Mouse (Mus musculus): ENCODE measurements at regions not wholly inside any gene's neighbourhood (a gene's known extent, or its start where the extent isn't known, plus 50 kb on each side); places are given as distances from the start of the nearest gene placed in this dataset.
"Not testable (repeated sequence)": the region's sequence is repeated elsewhere in the genome, so short reads cannot be mapped to it uniquely, and the experiment has no call there.

DNA sequence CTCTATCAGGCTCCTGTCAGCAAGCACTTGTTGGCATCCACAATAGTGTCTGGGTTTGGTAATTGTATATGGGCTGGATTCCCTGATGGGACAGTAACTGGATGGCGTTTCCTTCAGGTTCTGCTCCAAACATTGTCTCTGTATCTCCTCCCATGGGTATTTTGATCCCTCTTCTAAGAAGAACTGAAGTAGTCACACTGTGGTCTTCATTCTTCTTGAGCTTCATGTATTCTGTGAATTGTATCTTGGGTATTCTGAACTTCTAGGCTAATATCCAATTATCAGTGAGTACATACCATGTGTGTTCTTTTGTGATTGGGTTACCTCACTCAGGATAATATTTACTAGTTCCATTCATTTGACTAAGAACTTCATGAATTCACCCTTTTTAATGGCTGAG is 119.2 kb upstream of the Gm21119 start:
- ATAC-seq (ENCODE audit: insufficient read depth); H3K9me3 ChIP-seq (ENCODE audit: control insufficient read depth, low read length); H3K4me3 ChIP-seq (ENCODE audit: insufficient read depth in 1 of 2, low read depth in 2 of 2, low read length in 2 of 2); H3K36me3 ChIP-seq (replicated peaks; ENCODE audit: control insufficient read depth, insufficient read depth, low read depth); H3K27ac ChIP-seq; H3K4me2 ChIP-seq (ENCODE audit: low read depth); DNase-seq (ENCODE audit: low read depth in 3 of 3, low spot score in 3 of 3); H3K27me3 ChIP-seq (ENCODE audit: control insufficient read depth, insufficient read depth, low read length); H3K9ac ChIP-seq (replicated peaks); H3K4me1 ChIP-seq (replicated peaks; ENCODE audit: control insufficient read depth in 2 of 2, insufficient read depth in 2 of 2, low read length in 1 of 2): not testable (repeated sequence)
- WGBS (ENCODE audit: insufficient replicate concordance): no CpG with 5 or more reads among the region's 1 CpGs

DNA sequence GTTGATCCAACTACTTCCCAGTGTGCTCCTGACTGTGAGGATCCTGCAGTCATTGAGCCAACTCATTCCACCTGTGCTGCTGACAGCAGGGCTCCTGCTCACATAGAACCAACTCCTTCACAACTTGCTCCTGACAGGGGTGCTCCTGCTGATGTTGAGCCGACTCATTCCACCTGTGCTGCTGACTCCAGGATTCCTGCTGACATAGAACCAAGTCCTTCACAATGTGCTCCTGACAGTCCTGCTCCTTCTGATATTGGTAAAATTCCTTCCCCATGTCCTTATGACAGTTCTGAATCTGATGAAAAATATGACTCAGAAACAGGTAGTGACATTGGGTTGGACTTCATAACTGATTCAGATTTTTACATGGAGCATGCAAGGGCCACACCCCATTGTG is 100.8 kb upstream of the Gm21119 start:
- H3K4me1 ChIP-seq (replicated peaks; ENCODE audit: control insufficient read depth in 2 of 2, insufficient read depth in 2 of 2, low read length in 1 of 2); H3K4me2 ChIP-seq (ENCODE audit: low read depth); H3K9me3 ChIP-seq (ENCODE audit: control insufficient read depth, low read length); H3K27ac ChIP-seq; H3K27me3 ChIP-seq (ENCODE audit: control insufficient read depth, insufficient read depth, low read length); ATAC-seq (ENCODE audit: insufficient read depth); H3K9ac ChIP-seq (replicated peaks); H3K36me3 ChIP-seq (replicated peaks; ENCODE audit: control insufficient read depth, insufficient read depth, low read depth); DNase-seq (ENCODE audit: low read depth in 3 of 3, low spot score in 3 of 3); H3K4me3 ChIP-seq (ENCODE audit: insufficient read depth in 1 of 2, low read depth in 2 of 2, low read length in 2 of 2): not testable (repeated sequence)
- 45% methylated on average over 1 of the region's 1 CpGs for WGBS (ENCODE audit: insufficient replicate concordance)

DNA sequence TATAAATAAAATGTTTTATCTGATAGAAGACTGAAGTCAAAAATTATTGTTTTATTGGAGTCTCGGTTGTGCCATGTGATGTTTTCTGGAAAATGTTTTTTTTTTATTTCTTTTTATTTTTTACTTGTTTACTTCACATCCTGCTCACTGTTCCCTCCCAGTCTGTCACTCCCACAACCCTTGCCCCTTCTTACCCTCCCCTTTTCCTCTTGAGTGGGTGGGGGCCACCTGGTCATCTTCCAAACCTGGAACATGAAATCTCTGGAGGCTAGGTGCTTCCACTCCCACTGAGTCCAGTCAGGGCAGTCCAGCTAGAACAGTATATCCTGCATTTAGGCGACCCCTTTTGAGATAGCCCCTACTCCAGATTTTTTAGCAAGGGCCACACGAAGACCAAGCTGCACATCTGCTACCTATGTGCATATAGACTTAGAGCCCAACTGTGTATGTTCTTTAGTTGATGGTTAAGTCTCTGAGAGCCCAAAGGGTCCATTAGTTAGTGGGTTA is 98.3 kb upstream of the Gm21119 start:
- WGBS (ENCODE audit: insufficient replicate concordance): 43% methylated on average over 2 of the region's 3 CpGs
- H3K4me3 ChIP-seq (ENCODE audit: insufficient read depth in 1 of 2, low read depth in 2 of 2, low read length in 2 of 2); H3K27ac ChIP-seq; ATAC-seq (ENCODE audit: insufficient read depth); H3K4me1 ChIP-seq (replicated peaks; ENCODE audit: control insufficient read depth in 2 of 2, insufficient read depth in 2 of 2, low read length in 1 of 2); H3K9me3 ChIP-seq (ENCODE audit: control insufficient read depth, low read length); H3K27me3 ChIP-seq (ENCODE audit: control insufficient read depth, insufficient read depth, low read length); H3K9ac ChIP-seq (replicated peaks); H3K36me3 ChIP-seq (replicated peaks; ENCODE audit: control insufficient read depth, insufficient read depth, low read depth); H3K4me2 ChIP-seq (ENCODE audit: low read depth); DNase-seq (ENCODE audit: low read depth in 3 of 3, low spot score in 3 of 3): not testable (repeated sequence)

DNA sequence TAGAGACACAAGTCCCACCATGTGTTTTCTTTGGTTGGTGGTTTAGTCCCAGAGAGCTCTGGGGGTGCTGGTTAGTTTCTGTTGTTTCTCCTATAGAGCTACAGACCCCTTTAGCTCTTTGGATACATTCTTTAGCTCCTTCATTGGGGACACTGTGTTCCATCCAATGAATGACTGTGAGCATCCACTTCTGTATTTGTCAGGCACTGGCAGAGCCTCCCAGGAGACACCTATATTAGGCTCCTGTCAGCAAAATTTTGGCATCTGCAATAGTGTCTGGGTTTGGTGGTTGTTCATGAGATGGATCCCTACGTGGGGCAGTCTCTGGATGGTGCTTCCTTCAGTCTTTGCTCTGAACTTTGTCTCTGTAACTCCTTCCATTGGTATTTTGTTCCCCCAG is 97.2 kb upstream of the Gm21119 start:
- 7% methylated on average over 1 of the region's 1 CpGs for WGBS (ENCODE audit: insufficient replicate concordance)
- not testable (repeated sequence) for H3K9me3 ChIP-seq (ENCODE audit: control insufficient read depth, low read length); H3K27ac ChIP-seq; H3K9ac ChIP-seq (replicated peaks); DNase-seq (ENCODE audit: low read depth in 3 of 3, low spot score in 3 of 3); H3K4me3 ChIP-seq (ENCODE audit: insufficient read depth in 1 of 2, low read depth in 2 of 2, low read length in 2 of 2); H3K4me2 ChIP-seq (ENCODE audit: low read depth); H3K27me3 ChIP-seq (ENCODE audit: control insufficient read depth, insufficient read depth, low read length); H3K36me3 ChIP-seq (replicated peaks; ENCODE audit: control insufficient read depth, insufficient read depth, low read depth); H3K4me1 ChIP-seq (replicated peaks; ENCODE audit: control insufficient read depth in 2 of 2, insufficient read depth in 2 of 2, low read length in 1 of 2); ATAC-seq (ENCODE audit: insufficient read depth)

DNA sequence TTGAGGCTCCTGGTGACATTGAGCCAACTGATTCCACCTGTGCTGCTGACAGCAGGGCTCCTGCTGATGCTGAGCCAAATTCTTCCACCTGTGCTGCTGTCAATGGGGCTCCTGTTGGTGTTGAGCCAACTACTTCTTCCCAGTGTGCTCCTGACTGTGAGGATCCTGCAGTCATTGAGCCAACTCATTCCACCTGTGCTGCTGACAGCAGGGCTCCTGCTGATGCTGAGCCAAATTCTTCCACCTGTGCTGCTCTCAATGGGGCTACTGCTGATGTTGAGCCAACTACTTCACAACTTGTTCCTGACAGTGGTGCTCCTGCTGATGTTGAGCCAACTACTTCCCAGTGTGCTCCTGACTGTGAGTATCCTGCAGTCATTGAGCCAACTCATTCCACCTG is 90.2 kb upstream of the Gm21119 start:
- not testable (repeated sequence) for H3K9me3 ChIP-seq (ENCODE audit: control insufficient read depth, low read length); ATAC-seq (ENCODE audit: insufficient read depth); H3K9ac ChIP-seq (replicated peaks); H3K4me1 ChIP-seq (replicated peaks; ENCODE audit: control insufficient read depth in 2 of 2, insufficient read depth in 2 of 2, low read length in 1 of 2); H3K27ac ChIP-seq; H3K4me3 ChIP-seq (ENCODE audit: insufficient read depth in 1 of 2, low read depth in 2 of 2, low read length in 2 of 2); DNase-seq (ENCODE audit: low read depth in 3 of 3, low spot score in 3 of 3); H3K27me3 ChIP-seq (ENCODE audit: control insufficient read depth, insufficient read depth, low read length); H3K4me2 ChIP-seq (ENCODE audit: low read depth); H3K36me3 ChIP-seq (replicated peaks; ENCODE audit: control insufficient read depth, insufficient read depth, low read depth)

DNA sequence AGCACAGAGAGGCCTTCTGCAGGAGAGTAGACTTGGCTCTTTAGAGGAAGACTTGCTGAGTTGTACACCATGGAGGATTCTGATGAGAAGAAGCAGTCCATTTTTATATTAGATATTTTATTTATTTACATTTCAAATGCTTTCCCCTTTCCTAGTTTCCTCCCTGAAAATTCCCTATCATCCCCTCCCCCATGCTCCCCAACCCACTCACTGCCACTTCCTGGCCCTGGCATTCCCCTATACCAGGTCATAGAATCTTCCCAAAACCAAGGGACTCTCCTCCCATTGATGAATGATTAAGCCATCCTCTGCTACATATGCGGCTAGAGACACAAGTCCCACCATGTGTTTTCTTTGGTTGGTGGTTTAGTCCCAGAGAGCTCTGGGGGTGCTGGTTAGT is 85.7 kb upstream of the Gm21119 start:
- H3K36me3 ChIP-seq (replicated peaks; ENCODE audit: control insufficient read depth, insufficient read depth, low read depth); H3K4me2 ChIP-seq (ENCODE audit: low read depth); H3K27ac ChIP-seq; H3K9ac ChIP-seq (replicated peaks); H3K27me3 ChIP-seq (ENCODE audit: control insufficient read depth, insufficient read depth, low read length); H3K4me1 ChIP-seq (replicated peaks; ENCODE audit: control insufficient read depth in 2 of 2, insufficient read depth in 2 of 2, low read length in 1 of 2); H3K4me3 ChIP-seq (ENCODE audit: insufficient read depth in 1 of 2, low read depth in 2 of 2, low read length in 2 of 2); DNase-seq (ENCODE audit: low read depth in 3 of 3, low spot score in 3 of 3); H3K9me3 ChIP-seq (ENCODE audit: control insufficient read depth, low read length); ATAC-seq (ENCODE audit: insufficient read depth): not testable (repeated sequence)
- no CpG with 5 or more reads among the region's 1 CpGs for WGBS (ENCODE audit: insufficient replicate concordance)

DNA sequence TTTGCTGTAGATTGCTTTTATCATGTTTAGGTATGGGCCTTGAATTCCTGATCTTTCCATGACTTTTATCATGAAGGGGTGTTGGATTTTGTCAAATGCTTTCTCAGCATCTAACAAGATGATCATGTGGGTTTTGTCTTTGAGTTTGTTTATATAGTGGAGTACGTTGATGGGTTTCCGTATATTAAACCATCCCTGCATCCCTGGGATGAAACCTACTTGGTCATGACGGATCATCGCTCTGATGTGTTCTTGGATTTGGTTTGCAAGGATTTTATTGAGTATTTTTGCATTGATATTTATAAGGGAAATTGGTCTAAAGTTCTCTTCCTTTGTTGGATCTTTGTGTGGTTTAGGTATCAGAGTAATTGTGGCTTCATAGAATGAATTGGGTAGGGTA is 75.7 kb upstream of the Gm21119 start:
- not testable (repeated sequence) for H3K9me3 ChIP-seq (ENCODE audit: control insufficient read depth, low read length); H3K4me3 ChIP-seq (ENCODE audit: insufficient read depth in 1 of 2, low read depth in 2 of 2, low read length in 2 of 2); ATAC-seq (ENCODE audit: insufficient read depth); H3K9ac ChIP-seq (replicated peaks); H3K27me3 ChIP-seq (ENCODE audit: control insufficient read depth, insufficient read depth, low read length); H3K27ac ChIP-seq; H3K4me2 ChIP-seq (ENCODE audit: low read depth); DNase-seq (ENCODE audit: low read depth in 3 of 3, low spot score in 3 of 3); H3K4me1 ChIP-seq (replicated peaks; ENCODE audit: control insufficient read depth in 2 of 2, insufficient read depth in 2 of 2, low read length in 1 of 2); H3K36me3 ChIP-seq (replicated peaks; ENCODE audit: control insufficient read depth, insufficient read depth, low read depth)
- 68% methylated on average over 4 of the region's 4 CpGs for WGBS (ENCODE audit: insufficient replicate concordance)

DNA sequence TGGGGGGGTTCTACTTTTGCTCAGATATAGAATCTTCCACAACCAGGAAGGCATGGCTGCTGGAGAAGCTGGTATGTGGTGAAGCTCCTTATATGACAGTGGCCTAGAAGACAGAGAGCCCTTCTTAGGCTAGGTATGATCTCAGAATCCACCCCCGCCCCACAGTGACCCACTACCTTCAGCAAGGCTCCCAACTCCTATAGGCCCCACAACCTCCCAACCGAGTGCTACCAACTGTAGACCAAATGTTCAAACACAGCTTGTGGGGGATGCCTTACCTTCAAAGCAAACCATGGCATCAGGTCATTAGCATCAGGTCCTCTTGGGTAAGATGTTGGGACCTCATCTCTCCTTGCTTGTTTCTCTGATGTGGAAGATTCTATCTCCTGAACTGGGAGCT is 70.6 kb upstream of the Gm21119 start:
- not testable (repeated sequence) for H3K4me1 ChIP-seq (replicated peaks; ENCODE audit: control insufficient read depth in 2 of 2, insufficient read depth in 2 of 2, low read length in 1 of 2); DNase-seq (ENCODE audit: low read depth in 3 of 3, low spot score in 3 of 3); H3K9me3 ChIP-seq (ENCODE audit: control insufficient read depth, low read length); ATAC-seq (ENCODE audit: insufficient read depth); H3K9ac ChIP-seq (replicated peaks); H3K4me3 ChIP-seq (ENCODE audit: insufficient read depth in 1 of 2, low read depth in 2 of 2, low read length in 2 of 2); H3K36me3 ChIP-seq (replicated peaks; ENCODE audit: control insufficient read depth, insufficient read depth, low read depth); H3K4me2 ChIP-seq (ENCODE audit: low read depth); H3K27me3 ChIP-seq (ENCODE audit: control insufficient read depth, insufficient read depth, low read length); H3K27ac ChIP-seq
- WGBS (ENCODE audit: insufficient replicate concordance): 50% methylated on average over 2 of the region's 2 CpGs
